Mouse (Mus musculus): Measurements from ENCODE around the gene Irs3. TPM values are rescaled to one million over a fixed set of nuclear protein-coding genes. Genes with fewer than 3 reads are reported as not detected.

The Irs3 gene
- polyA plus RNA-seq, 1 experiment: 25.6 TPM

Other genes with a start within 250 kb of the Irs3 start
- 0.20 TPM in 2 replicates for gene Zan, start 168.7 kb downstream of the Irs3 start, polyA plus RNA-seq (2012; rRNA removed)
- gene Pop7, start 143.2 kb downstream of the Irs3 start, polyA plus RNA-seq (2012; rRNA removed): 40.5 and 48.9 TPM in 2 replicates
- 21.5 and 26.9 TPM in 2 replicates for gene Gigyf1, start 127.2 kb downstream of the Irs3 start, polyA plus RNA-seq (2012; rRNA removed)
- gene Epo, start 112.5 kb downstream of the Irs3 start, polyA plus RNA-seq (2012; rRNA removed): not detected in 2 replicates
- gene Gnb2, start 112.2 kb downstream of the Irs3 start, polyA plus RNA-seq (2012; rRNA removed): 740 and 760 TPM in 2 replicates
- gene Actl6b, start 92.2 kb downstream of the Irs3 start, polyA plus RNA-seq (2012; rRNA removed): 0.35 TPM in 1 of 2 replicates, not detected in the other
- 1.1 and 1.3 TPM in 2 replicates for gene Tfr2, start 75.9 kb downstream of the Irs3 start, polyA plus RNA-seq (2012; rRNA removed)
- 55.1 and 72.1 TPM in 2 replicates for gene Mospd3, start 44.7 kb downstream of the Irs3 start, polyA plus RNA-seq (2012; rRNA removed)
- gene Pcolce, start 31.9 kb downstream of the Irs3 start, polyA plus RNA-seq (2012; rRNA removed): 97.0 and 119 TPM in 2 replicates
- gene Fbxo24, start 16.7 kb downstream of the Irs3 start, polyA plus RNA-seq (2012; rRNA removed): 0.63 and 1.1 TPM in 2 replicates
- 39.7 and 53.8 TPM in 2 replicates for gene Lrch4, start 16.6 kb downstream of the Irs3 start, polyA plus RNA-seq (2012; rRNA removed)
- 21.1 and 26.1 TPM in 2 replicates for gene Gm20605, start 16.5 kb downstream of the Irs3 start, polyA plus RNA-seq (2012; rRNA removed)
- gene Sap25, start 4.4 kb downstream of the Irs3 start, polyA plus RNA-seq (2012; rRNA removed): 55.8 and 60.8 TPM in 2 replicates
- 42.2 and 46.9 TPM in 2 replicates for gene Agfg2, start 39.0 kb upstream of the Irs3 start, polyA plus RNA-seq (2012; rRNA removed)
- 3.9 and 4.1 TPM in 2 replicates for gene Nyap1, start 95.9 kb upstream of the Irs3 start, polyA plus RNA-seq (2012; rRNA removed)
- gene Tsc22d4, start 100.0 kb upstream of the Irs3 start, polyA plus RNA-seq (2012; rRNA removed): 138 and 226 TPM in 2 replicates
- 18.9 and 20.8 TPM in 2 replicates for gene Ppp1r35, start 133.1 kb upstream of the Irs3 start, polyA plus RNA-seq (2012; rRNA removed)
- gene Mepce, start 141.9 kb upstream of the Irs3 start, polyA plus RNA-seq (2012; rRNA removed): 41.5 and 45.5 TPM in 2 replicates
- gene Zcwpw1, start 142.1 kb upstream of the Irs3 start, polyA plus RNA-seq (2012; rRNA removed): 2.0 and 3.1 TPM in 2 replicates
- gene Pilra, start 190.6 kb upstream of the Irs3 start, polyA plus RNA-seq (2012; rRNA removed): 5.4 and 7.4 TPM in 2 replicates
- gene Pilrb1, start 212.4 kb upstream of the Irs3 start, polyA plus RNA-seq (2012; rRNA removed): 3.2 and 3.5 TPM in 2 replicates
- gene Pilrb2, start 226.1 kb upstream of the Irs3 start, polyA plus RNA-seq (2012; rRNA removed): 3.4 and 4.3 TPM in 2 replicates